Mouse (Mus musculus): ENCODE data around the gene Grm4.

- no peak for TF ChIP-seq CTCF (IDR thresholded peaks at IDR 0.05; ENCODE audit: low read depth)
- no peak for TF ChIP-seq EP300 (IDR thresholded peaks at IDR 0.05; ENCODE audit: low read depth)
Observed at GRCm38 (mm10) chr17:27457038-27457577, 64.1 kb downstream of the Grm4 start.

All from liver, embryonic 14.5 days (tissue).